Mouse (Mus musculus): ENCODE data around the gene Fosl1.

The Fosl1 gene

DNA sequence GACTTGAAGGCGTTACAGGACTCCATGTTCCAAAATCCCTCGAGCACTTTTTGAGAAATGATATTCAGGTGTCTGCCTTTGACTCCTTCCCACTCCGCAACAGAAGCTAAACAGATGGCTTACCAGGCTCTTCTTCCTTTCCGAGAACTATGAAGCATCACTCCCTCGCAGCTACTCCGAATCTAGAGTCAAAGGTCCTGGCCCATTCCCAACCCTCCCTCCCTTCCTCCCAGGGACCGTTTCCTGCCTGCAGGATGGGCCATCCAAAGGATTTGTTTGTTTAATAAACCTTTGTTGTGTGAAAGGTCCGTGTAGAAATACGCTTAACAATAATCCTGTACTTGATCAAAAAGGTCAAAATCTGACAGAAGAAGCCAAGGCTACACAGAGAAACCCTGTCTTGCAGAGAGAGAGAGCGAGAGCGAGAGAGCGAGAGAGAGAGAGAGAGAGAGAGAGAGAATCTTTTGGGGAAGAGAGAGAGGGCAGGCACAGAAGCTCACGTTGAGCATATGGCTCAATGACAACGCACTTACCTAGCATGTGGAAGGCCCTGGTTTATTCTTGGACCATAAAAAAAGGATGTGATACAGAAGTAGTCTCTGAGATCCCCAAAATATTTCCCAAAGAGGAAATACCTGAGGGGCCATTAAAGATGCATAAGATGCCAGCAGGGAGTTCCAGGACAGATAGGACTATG, 10.5 kb downstream of the Fosl1 start, which contains the start of gene Ccdc85b:
TSS of gene Ccdc85b (minus strand) at position 149 of the 697 bp plus-strand sequence.
- DNase-seq, result no peak

DNA sequence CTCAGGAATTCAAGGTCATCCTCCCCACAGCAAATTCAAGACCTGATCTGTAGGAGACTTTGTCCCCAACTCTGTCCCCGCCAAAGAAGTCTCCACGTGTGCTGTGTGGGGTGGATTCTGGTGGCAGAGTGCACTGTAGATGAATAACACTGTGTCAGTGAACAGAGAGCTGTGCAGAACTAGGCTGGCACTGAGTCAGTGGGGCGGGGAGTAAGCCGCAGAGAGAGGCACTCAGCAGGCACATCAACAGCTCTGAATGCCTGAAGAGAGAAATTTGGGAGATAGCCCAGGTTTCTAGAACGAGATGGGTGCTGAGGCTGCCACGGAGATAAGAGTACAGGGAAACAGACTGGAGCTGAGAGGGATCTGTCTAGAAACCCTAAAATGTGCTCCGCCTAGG, 11.7 kb downstream of the Fosl1 start:
- no peak for DNase-seq

DNA sequence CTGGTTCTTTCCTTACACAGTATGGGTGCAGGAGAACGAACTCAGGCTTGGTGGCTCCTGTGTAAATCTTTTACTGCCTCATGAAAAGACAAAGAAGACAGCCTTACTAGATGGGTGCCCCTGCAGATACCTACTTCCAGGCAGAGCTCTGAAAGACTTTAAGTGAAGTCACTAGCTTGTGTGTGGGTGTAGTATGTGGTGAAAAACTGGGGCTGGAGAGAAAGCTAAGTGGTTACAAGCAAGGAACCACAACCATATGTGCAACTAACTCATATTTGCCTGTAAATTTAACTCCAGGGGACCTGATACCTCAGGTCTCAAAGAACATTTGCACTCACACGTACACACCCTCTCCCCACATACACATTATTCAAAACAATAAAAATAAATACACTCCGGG, 12.5 kb downstream of the Fosl1 start:
- no peak for DNase-seq

DNA sequence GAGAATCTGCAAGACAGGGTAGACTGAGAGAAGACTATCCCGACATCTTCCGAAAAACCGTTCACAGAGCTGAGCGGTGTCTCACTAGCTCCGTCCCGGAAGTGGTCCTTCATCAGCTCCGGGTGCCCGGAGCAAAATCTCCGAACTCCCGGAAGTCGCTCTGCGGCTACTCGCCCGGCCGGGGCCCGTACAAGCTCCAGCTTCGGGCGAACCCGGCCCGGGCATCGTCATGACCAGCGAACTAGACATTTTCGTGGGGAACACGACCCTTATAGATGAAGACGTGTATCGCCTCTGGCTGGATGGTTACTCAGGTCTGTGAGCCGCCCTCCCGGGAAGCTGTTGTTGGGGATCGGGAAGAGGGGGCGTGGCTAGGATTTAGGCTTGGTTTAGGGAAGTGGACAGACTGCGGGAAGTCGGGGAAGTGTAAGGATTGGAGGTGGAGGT, 13.1 kb downstream of the Fosl1 start, which contains the start of gene Fibp:
TSS of gene Fibp (plus strand) at position 151 of the 447 bp plus-strand sequence.
- DNase-seq, result peak; percentile 86

DNA sequence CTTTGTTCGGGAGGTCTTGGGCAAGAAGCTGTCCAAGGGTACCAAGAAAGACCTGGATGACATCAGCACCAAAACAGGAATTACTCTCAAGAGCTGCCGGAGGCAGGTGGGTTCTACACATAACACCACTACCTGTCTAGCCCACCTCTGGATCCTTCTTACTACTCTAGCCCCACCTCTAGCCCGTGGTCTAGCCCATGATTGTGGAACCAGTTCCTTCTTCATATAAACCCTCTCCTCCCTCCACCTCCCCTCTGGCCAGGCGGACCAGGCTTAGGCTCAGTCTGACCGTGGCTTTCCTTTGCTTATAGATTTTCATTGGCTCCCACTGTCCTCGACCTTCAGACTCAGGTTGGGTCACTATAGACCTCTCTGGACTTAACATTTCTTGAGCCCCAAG, 14.1 kb downstream of the Fosl1 start:
- DNase-seq, result no peak

DNA sequence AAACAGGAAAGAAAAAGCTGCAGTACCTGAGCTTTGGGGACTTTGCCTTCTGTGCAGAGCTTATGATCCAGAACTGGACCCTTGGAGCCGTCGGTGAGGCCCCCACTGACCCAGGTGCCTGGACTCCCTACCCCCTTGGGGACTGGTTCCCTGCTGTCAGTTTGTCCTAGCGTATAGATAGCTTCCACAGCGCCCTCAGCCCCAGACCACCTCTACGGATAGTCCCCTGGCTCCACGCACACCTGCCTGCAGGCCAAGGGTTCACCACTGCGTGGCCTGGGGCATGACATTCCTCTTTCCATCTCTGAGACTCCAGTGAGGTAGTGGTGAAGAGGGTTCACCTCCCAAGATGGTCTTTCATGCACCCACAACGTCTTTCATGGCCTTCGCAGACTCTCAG, 15.9 kb downstream of the Fosl1 start:
- no peak for DNase-seq

DNA sequence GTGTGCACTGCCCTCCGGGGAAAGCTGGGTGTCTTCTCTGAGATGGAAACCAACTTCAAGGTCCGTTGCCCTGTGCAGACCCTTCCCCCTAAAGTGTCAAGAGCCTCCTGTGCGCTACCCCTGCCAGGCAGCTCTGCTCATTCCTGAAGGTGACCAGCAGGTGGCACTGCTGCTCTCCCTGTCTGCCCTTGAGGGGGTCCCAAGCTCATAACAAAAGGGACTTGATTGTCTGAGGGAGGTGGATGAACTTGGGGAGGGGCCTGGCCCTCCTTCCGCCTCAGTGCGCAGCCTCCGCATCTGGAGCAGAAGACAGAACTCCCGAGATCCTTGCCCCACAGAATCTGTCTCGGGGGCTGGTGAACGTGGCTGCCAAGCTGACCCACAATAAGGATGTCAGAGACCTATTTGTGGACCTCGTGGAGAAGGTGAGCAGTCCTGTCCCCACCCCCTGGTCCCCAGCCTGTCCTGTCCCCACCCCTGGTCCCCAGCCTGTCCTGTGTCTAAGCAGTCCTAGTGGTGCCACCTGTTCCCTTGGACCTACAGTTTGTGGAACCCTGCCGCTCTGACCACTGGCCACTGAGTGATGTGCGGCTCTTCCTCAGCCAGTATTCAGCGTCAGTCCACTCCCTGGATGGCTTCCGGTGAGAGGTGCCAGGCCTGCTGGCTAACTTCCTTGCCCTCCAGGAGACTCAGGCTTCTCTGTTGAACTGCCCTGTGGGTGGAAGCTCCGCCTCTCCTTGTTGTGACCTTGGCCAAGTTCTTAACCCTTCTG, 16.6 kb downstream of the Fosl1 start:
- peak; percentile 76 for DNase-seq

DNA sequence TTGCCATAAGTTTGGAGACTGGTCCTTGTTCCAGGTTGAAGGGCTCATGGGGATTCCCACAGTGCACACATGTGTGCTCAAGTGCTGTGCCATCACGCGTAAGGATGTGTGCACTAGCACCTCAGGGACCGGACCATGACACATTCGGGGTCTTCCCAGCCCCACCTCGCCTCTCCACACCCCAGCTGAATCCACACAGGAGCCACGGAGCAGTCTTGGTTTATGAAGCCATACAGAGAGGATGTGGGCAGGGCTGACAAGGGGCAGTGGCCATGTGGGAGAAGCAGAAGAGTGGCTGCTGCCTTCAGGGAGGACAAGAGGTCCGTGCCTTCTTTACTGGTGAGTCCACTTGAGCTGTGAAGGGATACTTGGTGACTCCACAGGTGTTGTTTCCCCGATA, 17.7 kb downstream of the Fosl1 start:
- no peak for DNase-seq

DNA sequence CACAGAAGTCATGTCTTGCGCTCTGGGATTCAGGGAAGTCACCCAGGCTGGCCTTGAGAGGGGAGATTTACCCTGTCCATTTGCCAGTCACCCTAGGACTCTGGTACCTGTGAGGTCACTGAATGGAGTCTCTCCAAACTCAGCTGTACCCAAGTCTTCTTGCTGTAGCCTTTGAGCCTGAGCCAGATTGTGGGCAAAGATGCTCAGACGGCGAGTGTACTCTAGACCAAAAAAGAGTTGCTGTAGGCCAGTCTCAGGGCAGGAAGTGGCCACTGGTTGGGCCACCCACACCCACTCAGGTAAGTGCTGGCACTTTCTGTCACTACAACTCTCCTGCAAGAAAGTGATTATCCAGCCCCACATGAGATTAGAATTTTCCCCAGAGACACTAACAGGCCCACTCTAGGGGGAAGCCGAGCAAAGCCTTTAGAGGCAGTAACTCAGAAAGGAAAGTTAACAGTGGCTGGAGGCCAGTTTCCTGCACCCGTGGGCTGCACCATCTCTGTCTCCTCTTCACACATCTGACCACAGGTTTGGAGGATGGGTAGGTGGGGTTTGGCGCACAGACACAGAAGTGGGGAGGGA, 19.7 kb downstream of the Fosl1 start:
- DNase-seq, result no peak

DNA sequence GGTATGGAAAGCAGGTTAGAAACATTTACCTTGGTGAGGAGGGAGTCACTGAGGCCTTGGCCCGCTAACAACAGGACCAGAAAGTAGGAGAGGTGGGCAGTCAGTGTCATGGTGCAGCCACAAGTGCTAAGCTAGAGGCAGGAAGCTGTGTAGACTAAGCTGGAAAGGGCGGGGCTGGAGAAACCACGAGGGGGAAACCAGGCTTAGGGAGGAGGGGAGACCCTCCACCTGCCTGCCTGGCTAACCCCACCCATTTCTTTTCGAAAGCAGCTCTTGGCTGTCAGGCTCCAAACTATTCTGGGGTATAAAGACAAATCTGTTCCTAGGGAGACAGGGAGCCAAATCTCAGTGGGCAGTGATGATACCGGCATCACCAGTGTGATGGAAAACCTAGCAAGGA, 21.0 kb downstream of the Fosl1 start, which contains the start of gene Ctsw:
TSS of gene Ctsw (minus strand) at position 134 of the 400 bp plus-strand sequence.
- no peak for DNase-seq

DNA sequence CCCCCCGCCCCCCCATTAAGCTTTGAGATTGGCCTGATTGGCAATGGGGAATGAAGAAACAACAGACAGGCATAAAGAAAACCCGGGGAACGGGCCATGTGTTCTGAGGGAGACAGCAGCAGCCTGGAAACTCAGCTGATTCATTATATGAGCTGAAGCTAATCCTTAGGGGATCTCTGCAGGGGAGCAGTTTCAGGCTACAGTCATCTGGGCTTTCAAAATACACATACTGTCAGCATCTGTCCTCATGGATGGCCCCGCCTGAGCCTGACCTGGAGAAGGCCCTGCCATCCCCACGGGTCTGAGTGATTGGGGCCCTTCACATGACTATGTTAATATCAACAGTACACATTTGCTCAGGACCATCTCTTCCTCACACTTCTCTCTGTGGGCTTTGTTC, 24.5 kb downstream of the Fosl1 start:
- DNase-seq, result no peak

DNA sequence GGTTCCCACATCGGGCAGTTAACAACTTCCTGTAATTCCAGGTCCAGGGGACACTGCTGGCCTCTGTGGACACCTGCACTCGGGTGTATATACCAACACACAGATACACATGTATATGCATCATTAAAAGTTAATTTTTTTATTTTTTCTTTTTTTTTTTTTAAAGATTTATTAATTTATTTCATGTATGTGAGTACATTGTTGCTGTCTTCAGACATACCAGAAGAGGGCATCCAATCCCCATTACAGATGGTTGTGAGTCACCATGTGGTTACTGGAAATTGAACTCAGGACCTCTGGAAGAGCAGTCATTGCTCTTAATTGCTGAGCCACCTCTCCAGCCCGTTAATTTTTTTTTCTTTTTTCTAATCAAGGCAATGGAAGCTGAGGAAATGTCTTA, 25.5 kb downstream of the Fosl1 start:
- no peak for DNase-seq

DNA sequence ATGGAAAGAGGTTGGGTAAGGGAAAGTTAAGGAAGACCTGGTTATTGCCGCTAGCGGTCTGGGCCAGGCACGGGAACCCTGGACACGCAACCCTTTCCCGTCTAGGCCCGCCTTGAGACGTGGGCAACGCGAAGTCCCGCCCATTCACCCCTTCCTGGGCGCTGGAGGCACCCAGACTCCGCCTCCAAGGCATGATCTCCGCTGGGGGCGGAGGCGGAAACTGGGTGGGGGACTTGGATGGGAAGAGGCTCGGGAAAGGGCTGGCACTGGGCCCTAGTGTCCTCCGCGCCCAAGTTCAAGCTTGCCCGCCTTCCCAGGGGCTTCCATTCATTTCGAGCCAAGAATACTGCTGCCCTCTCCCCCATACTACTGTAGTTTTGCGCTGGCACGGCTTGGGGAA, 26.4 kb downstream of the Fosl1 start, which contains the start of gene Efemp2:
TSS of gene Efemp2 (plus strand) at position 235 of the 400 bp plus-strand sequence.
- DNase-seq, result peak; percentile 66

DNA sequence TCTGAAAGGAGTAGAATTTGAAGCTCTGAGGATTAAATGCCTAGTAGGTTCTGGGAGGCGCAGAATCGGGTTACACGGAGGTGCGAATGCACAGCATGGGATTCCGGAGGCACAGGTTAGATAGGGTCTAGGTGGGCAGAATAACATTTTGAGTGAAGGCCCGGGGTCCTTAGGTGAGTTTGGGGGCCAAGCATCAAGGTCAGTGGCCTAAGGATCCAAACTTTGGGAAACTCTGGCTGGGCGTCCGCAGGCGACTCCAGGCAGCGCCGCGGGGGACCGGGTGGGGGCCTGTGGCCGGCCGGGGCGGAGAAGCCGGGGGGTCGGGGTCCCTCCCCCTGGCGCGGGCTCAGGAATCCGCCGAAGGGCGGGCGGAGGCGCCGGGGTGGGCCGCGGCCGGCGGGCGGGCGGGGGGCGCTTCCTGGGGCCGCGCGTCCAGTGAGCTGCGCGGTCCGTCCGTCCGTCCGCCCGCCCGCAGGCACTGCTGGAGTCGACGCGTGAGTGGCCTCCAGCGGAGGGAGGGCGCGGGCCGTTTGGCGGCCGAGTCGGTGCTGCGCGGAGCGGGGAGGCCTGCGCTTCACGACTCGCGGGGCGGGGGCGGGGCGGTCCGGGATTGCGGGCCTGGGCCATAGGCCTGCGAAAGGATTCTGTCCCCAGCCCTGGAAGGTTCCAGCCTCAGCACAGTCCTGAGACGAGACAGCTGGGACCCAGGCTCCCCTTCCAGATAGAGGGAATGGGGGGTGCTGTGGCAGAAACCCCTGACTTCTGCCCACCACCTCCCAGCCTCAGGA, 27.1 kb downstream of the Fosl1 start:
- peak; percentile 67 for DNase-seq

DNA sequence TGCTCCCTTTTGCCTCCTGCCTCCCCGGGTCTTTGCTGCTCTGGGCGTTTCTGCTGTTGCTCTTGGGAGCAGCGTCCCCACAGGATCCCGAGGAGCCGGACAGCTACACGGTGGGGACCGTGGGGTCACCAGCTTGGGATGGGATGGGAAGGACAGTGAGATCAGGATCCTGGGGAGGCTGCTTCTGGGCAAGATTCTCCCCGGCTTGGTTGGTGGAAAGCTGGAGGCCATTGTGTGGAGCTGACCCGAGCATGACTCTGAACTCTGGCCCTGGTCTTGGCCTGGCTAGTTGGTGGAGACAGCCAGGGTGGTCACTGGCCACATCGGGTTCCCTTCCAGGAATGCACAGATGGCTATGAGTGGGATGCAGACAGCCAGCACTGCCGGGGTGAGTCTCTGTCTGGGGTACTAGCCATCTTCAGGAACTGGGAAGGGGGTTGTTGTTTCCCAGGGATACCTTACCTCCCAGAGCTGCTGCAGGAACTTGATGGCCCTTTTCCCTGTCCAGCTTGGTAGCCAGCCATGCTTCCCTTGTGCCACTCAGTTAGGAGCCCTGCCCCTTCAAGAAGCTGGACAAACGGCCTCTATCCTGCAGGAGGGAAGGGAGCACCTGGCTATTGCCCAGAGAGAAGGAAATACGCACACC, 27.8 kb downstream of the Fosl1 start:
- no peak for DNase-seq

DNA sequence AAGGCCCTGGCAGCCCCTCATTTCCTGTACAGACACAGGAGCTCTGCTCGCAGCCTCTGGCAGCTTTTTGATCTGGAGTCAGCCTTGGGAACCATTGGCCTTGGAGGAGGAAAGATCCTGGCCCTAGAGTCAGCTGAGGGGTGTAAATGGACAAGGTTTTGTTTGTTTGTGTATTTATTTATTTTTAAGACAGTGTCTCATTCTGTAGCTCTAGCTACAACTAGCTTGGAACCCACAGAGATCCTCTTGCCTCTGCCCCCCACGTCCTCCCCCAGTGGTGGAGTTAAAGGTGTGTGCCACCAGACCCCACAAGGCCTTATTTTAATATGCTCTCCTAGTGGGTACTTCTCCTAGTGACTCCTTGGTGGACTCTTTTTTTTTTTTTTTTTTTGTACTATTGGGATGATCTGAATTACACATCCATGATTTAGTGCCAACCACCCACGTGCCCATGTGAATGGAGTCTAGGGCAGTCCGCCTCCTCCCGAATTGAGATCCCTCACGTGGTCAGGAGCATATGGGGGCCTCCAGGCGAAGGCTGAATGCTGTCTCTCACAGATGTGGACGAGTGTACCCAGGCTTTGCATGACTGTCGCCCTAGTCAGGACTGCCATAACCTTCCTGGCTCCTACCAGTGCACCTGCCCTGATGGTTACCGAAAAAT, 29.8 kb downstream of the Fosl1 start:
- DNase-seq, result no peak

DNA sequence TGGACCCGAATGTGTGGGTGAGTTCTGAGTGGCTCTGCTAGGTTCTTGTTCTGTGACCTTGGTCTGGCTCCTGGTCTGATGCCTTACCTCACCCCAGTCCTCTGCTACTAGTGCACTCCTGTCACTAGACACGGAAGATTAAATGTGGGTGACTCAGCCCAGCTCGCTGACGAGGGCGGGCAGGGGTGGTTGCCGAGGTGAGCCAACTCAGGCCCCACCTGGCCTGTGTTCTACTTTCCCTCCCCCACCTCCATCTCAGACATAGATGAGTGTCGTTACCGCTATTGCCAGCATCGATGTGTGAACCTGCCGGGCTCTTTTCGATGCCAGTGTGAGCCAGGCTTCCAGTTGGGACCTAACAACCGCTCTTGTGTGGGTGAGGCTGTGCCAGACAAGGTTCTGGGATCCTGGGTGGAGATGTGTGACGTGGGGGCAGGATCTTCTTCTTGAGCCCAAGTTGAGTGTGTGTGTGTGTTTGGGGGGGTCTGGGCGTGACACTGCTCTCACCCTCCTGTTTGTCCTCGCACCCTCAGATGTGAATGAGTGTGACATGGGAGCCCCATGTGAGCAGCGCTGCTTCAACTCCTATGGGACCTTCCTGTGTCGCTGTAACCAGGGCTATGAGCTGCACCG, 30.4 kb downstream of the Fosl1 start:
- no peak for DNase-seq

DNA sequence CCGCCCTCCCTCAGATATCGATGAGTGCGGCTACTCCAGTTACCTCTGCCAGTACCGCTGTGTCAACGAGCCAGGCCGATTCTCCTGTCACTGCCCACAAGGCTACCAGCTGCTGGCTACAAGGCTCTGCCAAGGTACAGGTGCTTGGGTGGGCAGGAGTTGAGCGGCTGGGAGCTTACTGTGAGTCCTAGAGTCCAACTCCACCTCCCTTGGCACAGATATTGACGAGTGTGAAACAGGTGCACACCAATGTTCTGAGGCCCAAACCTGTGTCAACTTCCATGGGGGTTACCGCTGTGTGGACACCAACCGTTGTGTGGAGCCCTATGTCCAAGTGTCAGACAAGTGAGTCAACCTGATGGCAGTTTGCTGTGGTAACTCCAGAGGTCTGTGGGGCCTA, 32.7 kb downstream of the Fosl1 start:
- DNase-seq, result no peak

DNA sequence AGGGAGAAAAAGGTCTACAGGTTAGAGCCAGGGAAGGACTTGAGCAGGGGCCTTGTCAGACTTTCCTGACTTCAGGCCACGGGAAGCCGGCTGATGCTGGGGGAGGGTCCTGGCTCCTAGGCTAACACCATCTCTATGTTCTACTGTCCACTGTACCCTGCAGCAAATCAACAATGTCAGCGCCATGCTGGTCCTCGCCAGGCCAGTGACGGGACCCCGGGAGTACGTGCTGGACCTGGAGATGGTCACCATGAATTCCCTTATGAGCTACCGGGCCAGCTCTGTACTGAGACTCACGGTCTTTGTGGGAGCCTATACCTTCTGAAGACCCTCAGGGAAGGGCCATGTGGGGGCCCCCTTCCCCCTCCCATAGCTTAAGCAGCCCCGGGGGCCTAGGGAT, 34.1 kb downstream of the Fosl1 start:
- DNase-seq, result no peak

DNA sequence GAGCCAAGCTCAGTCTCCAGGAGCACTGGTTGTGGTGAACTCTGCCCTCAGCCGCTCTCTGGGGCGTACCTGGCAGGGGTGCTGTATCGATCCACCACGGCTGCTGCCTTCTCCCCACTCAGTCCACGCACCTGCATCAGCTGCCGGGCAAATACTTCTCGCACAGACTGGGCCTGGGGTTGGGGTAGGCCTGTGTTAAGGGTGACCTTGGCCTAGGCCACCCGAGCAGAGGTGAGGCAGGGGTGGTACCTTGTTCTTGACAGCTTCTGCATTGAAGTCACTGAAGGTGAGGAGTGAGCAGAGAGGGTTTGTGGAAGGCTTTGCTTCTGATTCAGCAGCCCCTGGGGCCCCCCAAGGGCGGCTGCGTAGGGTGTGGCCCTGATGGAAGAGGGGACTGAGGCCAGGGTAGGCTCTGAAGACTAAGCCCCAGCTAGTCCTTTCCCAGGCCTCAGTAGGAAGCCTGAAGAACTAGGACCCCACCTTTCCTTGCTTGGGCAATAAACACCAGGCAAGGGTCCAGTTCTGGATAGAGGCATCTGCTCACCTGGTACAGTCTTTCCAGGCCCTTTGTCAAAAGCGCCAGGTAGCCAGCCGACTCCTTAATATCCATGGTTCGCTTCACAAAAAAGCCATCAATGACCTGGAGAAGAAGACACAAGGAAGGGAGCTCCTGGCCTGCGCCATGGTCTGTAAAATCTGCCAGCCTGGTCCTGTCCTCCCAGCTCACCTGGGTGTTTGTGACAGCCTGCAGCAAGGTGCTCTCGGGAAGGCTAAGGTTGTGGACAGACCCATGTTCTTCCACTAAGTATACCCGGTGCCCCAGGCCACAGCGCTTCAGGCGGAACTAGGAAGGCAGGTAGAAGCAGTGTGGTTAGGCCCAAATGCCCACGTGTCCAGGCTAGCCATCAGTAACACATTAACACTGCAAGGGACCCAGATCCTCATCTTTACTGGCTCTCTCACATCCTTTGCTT, 36.3 kb downstream of the Fosl1 start:
- no peak for DNase-seq

All from right cerebral cortex, postnatal 4 days (tissue).